Mouse (Mus musculus): Measurements from ENCODE around the gene 4931428L18Rik. TPM values are rescaled to one million over a fixed set of nuclear protein-coding genes. Genes with fewer than 3 reads are reported as not detected.

Gene 4931428L18Rik
- polyA plus RNA-seq, 1 experiment from 2014 or later = not detected

DNA sequence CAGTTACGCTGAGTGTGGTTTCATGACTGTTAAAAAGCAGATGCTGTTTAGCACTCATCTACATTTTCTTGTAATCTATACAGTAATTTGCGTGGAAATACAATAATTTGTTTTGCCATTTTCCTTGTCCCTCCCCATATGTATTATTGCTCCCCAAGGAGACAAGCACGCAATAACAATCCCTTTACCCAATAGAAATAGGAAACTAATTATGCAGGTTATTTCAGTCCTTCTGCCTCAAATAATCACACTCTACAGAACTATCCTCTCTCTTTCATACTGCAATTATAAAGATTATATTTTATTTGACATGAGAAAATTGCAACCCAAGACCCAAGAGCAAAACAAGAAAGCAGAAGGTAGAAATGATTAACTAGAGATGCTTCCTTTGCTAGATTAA is 25.5 kb downstream of the 4931428L18Rik start:
- Histone ChIP-seq H3K4me3 (replicated peaks; ENCODE audit: low read length) (no peak overlapping the region), H3K9ac (replicated peaks; ENCODE audit: low read depth, low read length) (no peak overlapping the region), H3K9me3 (ENCODE audit: control insufficient read depth, low read length) (no peaks in the 10 kb centered on the region), H3K27ac (ENCODE audit: low read length) (no peak overlapping the region), H3K4me2 (ENCODE audit: low read length) (no peak overlapping the region), H3K27me3 (replicated peaks; ENCODE audit: control insufficient read depth, insufficient read depth, low read length) (no peaks in the 10 kb centered on the region), H3K36me3 (ENCODE audit: control insufficient read depth, insufficient read depth) (no peaks in the 10 kb centered on the region), H3K4me1 (replicated peaks; ENCODE audit: control insufficient read depth, insufficient read depth, low read length) (no peaks in the 10 kb centered on the region)
- ATAC-seq = no peak
- WGBS = 81% methylated on average over 3 of the region's 3 CpGs

DNA sequence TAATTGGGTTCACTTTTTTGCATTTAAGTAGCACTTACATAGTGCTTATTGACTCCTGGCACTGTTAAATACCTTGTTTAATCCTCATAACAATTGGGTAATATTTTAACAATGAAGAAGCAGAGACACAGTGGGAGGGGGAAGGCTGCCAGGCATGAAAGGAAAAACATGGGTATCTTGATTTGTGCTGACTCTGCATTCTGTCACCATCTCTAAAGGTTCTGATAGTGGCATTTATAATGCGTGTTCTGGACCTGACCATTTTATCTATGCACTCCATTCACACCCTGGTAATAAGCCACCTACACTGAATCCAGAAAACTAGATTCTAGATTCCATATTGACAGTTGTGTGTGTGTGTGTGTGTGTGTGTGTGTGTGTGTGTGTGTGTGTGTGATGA is 26.9 kb downstream of the 4931428L18Rik start:
- 86% methylated on average over 1 of the region's 1 CpGs for WGBS
- Histone ChIP-seq H3K9me3 (ENCODE audit: control insufficient read depth, low read length) (no peaks in the 10 kb centered on the region), H3K4me2 (ENCODE audit: low read length) (no peak overlapping the region), H3K36me3 (ENCODE audit: control insufficient read depth, insufficient read depth) (no peaks in the 10 kb centered on the region), H3K4me3 (replicated peaks; ENCODE audit: low read length) (no peak overlapping the region), H3K27ac (ENCODE audit: low read length) (no peak overlapping the region), H3K9ac (replicated peaks; ENCODE audit: low read depth, low read length) (no peak overlapping the region), H3K4me1 (replicated peaks; ENCODE audit: control insufficient read depth, insufficient read depth, low read length) (no peaks in the 10 kb centered on the region), H3K27me3 (replicated peaks; ENCODE audit: control insufficient read depth, insufficient read depth, low read length) (no peaks in the 10 kb centered on the region)
- ATAC-seq = no peak

DNA sequence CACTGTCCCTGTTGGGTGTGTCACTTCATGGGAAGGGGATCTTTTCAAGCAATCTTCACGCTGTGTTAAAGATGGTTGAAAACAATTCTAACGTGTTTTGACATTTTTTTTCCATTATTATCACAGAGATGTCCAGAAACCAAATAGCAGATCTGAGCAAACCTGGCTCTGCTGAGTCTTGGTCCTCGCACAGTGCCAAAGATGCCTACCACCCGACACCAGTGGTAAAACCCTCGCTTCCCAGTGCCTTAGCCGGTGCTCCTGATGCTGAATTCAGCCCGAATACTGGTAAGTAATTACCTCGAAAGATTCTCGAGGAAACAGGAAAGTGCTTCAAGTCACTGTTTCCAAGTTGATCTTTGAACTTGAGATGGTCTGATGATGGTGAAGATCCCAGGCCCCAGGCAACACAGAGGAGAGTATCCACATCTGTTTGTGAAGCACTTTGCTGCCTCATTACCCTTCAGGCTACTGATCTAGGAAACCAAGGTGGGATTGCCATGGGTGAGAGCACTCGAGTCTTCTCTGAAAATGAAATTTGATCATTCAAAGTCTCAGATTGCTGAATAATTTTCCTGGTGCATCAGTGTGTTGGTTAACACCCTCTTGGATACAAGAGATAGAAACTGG is 32.1 kb downstream of the 4931428L18Rik start:
- H3K27me3 ChIP-seq (replicated peaks; ENCODE audit: control insufficient read depth, insufficient read depth, low read length) = no peaks in the 10 kb centered on the region
- H3K9me3 ChIP-seq (ENCODE audit: control insufficient read depth, low read length) = no peaks in the 10 kb centered on the region
- no peak overlapping the region for H3K4me2 ChIP-seq (ENCODE audit: low read length)
- H3K36me3 ChIP-seq (ENCODE audit: control insufficient read depth, insufficient read depth) = no peaks in the 10 kb centered on the region
- no peak for ATAC-seq
- 88% methylated on average over 10 of the region's 10 CpGs for WGBS
- no peaks in the 10 kb centered on the region for H3K4me1 ChIP-seq (replicated peaks; ENCODE audit: control insufficient read depth, insufficient read depth, low read length)
- no peak overlapping the region for H3K9ac ChIP-seq (replicated peaks; ENCODE audit: low read depth, low read length)
- no peak overlapping the region for H3K4me3 ChIP-seq (replicated peaks; ENCODE audit: low read length)
- H3K27ac ChIP-seq (ENCODE audit: low read length) = no peak overlapping the region

DNA sequence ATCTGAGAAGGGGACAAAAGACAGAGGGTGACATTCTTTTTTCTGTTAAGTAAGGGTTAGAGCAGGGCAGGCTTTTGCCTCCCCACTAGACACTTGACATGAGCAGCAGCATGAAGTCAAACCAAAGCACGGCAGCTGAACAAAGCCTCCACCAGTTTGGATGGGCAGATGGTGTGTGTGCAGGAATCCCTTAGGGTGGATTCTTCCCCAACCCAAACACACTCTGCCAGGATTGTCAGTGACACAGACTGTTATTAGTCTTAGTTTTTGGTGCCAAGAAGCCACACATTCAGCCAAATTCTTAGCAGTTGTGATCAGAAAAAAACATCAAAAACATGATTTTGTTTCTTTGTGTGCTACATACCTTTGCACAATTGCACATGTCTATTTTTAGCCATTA is 44.2 kb downstream of the 4931428L18Rik start:
- ATAC-seq = peak; percentile 90
- WGBS = 15% methylated on average over 1 of the region's 1 CpGs
- H3K36me3 ChIP-seq (ENCODE audit: control insufficient read depth, insufficient read depth) = no peaks in the 10 kb centered on the region
- H3K4me3 ChIP-seq (replicated peaks; ENCODE audit: low read length) = no peak overlapping the region
- no peaks in the 10 kb centered on the region for H3K9me3 ChIP-seq (ENCODE audit: control insufficient read depth, low read length)
- H3K4me2 ChIP-seq (ENCODE audit: low read length) = no peak overlapping the region
- H3K4me1 ChIP-seq (replicated peaks; ENCODE audit: control insufficient read depth, insufficient read depth, low read length) = no peaks in the 10 kb centered on the region
- H3K27ac ChIP-seq (ENCODE audit: low read length) = peak overlapping the region; percentile 58
- H3K9ac ChIP-seq (replicated peaks; ENCODE audit: low read depth, low read length) = no peak overlapping the region
- H3K27me3 ChIP-seq (replicated peaks; ENCODE audit: control insufficient read depth, insufficient read depth, low read length) = no peaks in the 10 kb centered on the region

DNA sequence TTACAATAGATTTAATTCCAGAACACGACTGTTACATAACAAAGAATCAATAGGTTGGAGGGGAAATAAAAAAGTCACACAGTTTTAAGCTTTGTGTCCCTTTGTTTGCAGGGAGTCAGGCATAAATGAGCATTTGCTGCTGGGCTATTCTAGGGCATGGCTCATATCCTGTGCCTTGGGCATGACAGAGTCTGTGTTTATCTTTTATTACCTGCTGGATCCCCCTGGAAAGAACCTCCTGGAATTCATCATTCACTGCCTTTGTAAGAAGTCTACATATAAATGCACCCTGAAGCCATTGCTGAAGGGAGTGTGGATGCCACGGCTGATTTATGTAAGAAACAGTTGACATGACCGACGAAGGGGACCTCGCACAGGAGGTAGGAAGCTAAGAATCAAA is 46.4 kb downstream of the 4931428L18Rik start, which contains the start of gene Lgsn:
TSS of gene Lgsn (plus strand) at position 301 of the 400 bp plus-strand sequence.
- H3K4me1 ChIP-seq (replicated peaks; ENCODE audit: control insufficient read depth, insufficient read depth, low read length) = no peaks in the 10 kb centered on the region
- no peaks in the 10 kb centered on the region for H3K27me3 ChIP-seq (replicated peaks; ENCODE audit: control insufficient read depth, insufficient read depth, low read length)
- ATAC-seq = no peak
- no peaks in the 10 kb centered on the region for H3K36me3 ChIP-seq (ENCODE audit: control insufficient read depth, insufficient read depth)
- no peaks in the 10 kb centered on the region for H3K9me3 ChIP-seq (ENCODE audit: control insufficient read depth, low read length)
- H3K4me3 ChIP-seq (replicated peaks; ENCODE audit: low read length) = no peak within 1 kb of the TSS
- 82% methylated on average over 5 of the region's 5 CpGs for WGBS
- no peak within 1 kb of the TSS for H3K27ac ChIP-seq (ENCODE audit: low read length)
- H3K4me2 ChIP-seq (ENCODE audit: low read length) = no peak within 1 kb of the TSS
- H3K9ac ChIP-seq (replicated peaks; ENCODE audit: low read depth, low read length) = no peak within 1 kb of the TSS

DNA sequence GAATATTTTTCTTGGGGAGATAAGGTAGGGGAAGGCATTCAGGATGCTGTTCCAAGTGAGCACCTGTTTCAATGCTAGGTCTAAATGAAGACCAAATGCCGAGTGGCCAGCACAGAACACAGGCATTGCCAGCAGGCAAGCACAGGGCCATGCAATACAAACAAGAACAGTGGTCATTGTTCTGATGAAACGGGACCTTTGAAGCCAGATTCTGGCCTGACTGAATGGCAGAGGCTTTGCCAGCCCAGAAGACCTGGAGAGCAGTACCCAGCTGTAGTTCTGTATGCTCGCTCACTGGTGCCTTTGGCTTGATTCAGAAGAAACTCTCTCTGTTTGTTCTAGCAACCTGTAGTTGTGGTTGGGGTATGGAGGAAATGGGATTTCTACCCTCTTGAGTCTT is 47.1 kb downstream of the 4931428L18Rik start:
- H3K27ac ChIP-seq (ENCODE audit: low read length) = no peak overlapping the region
- H3K9me3 ChIP-seq (ENCODE audit: control insufficient read depth, low read length) = no peaks in the 10 kb centered on the region
- H3K4me3 ChIP-seq (replicated peaks; ENCODE audit: low read length) = no peak overlapping the region
- no peak for ATAC-seq
- no peaks in the 10 kb centered on the region for H3K36me3 ChIP-seq (ENCODE audit: control insufficient read depth, insufficient read depth)
- no peaks in the 10 kb centered on the region for H3K27me3 ChIP-seq (replicated peaks; ENCODE audit: control insufficient read depth, insufficient read depth, low read length)
- no peak overlapping the region for H3K4me2 ChIP-seq (ENCODE audit: low read length)
- H3K4me1 ChIP-seq (replicated peaks; ENCODE audit: control insufficient read depth, insufficient read depth, low read length) = no peaks in the 10 kb centered on the region
- WGBS = 72% methylated on average over 3 of the region's 3 CpGs
- H3K9ac ChIP-seq (replicated peaks; ENCODE audit: low read depth, low read length) = no peak overlapping the region

DNA sequence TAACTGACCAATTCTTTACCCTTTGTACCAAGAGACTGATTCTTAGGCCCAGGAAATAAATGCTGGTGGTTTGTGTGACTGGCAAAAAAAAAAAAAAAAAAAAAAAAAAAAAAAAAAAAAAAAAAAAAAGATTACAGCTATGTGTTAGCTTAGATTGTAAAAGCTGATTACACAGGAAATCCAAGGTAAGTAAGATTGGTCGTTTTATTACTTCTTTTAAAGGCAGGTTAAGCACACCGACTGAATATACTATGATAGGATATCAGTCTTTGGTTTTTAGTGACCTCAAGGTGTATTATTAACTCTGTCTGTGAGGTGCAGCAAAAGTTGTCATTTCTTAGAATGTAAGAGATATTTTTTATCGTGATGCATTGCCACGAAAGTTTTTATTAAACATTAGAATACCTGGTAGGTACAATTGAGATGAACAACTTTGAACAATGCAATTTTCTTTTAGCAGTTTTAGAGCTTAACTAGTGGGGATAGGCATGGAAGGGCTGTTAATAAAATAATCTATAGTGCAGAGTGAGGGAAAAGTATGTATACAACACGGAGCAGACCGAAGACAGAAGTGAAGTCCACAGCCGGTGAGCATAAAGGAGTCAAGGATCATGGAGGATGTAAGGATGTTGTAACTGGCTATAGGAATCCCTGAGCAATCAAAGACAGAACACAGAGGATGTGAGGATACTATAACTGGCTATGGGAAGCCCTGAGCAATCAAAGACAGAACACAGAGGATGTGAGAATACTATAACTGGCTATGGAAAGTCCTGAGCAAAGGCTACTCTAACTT is 57.0 kb downstream of the 4931428L18Rik start:
- H3K36me3 ChIP-seq (ENCODE audit: control insufficient read depth, insufficient read depth) = no peaks in the 10 kb centered on the region
- H3K9me3 ChIP-seq (ENCODE audit: control insufficient read depth, low read length) = no peaks in the 10 kb centered on the region
- no peaks in the 10 kb centered on the region for H3K4me1 ChIP-seq (replicated peaks; ENCODE audit: control insufficient read depth, insufficient read depth, low read length)
- H3K27me3 ChIP-seq (replicated peaks; ENCODE audit: control insufficient read depth, insufficient read depth, low read length) = no peaks in the 10 kb centered on the region
- H3K4me3 ChIP-seq (replicated peaks; ENCODE audit: low read length) = no peak overlapping the region
- WGBS = 95% methylated on average over 7 of the region's 7 CpGs
- ATAC-seq = no peak
- H3K27ac ChIP-seq (ENCODE audit: low read length) = no peak overlapping the region
- H3K9ac ChIP-seq (replicated peaks; ENCODE audit: low read depth, low read length) = no peak overlapping the region
- H3K4me2 ChIP-seq (ENCODE audit: low read length) = no peak overlapping the region

DNA sequence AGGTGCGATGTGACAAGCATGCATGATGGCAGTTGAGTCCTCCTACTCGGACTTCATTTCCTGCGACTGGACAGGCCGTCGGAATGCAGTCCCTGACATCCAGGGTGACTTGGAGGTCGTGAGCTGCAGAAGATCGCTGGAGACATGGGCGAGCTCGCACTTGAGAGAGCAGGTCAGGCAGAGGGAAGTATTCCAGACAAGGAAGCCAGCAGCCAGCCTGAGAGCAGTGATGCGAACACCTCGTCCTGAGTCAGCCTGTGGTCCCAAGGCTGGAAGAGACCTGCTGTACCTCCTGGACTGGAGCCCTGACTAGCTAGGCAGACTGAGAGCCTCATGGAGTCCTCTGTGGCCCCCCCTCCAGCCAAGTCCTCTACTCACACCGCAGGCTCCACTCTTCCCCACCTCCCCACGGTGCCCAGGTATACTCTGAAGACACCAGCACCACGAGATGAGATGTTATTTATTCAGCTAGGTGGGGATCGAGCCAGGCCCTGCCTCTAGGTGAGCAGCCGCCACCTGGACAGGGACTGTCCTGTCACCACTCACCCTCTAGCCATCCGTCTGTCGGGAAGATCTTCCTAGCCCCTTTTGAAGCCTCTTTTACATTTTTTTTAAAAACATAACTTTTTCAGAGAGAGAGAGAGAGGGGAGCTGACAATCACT is 57.8 kb downstream of the 4931428L18Rik start:
- no peak for ATAC-seq
- Histone ChIP-seq H3K36me3 (ENCODE audit: control insufficient read depth, insufficient read depth) (no peaks in the 10 kb centered on the region), H3K9me3 (ENCODE audit: control insufficient read depth, low read length) (no peaks in the 10 kb centered on the region; the same call in 1 of the 2 replicates), H3K27me3 (replicated peaks; ENCODE audit: control insufficient read depth, insufficient read depth, low read length) (no peaks in the 10 kb centered on the region), H3K4me3 (replicated peaks; ENCODE audit: low read length) (no peak overlapping the region), H3K27ac (ENCODE audit: low read length) (no peak overlapping the region), H3K4me1 (replicated peaks; ENCODE audit: control insufficient read depth, insufficient read depth, low read length) (no peaks in the 10 kb centered on the region), H3K4me2 (ENCODE audit: low read length) (no peak overlapping the region), H3K9ac (replicated peaks; ENCODE audit: low read depth, low read length) (no peak overlapping the region)
- WGBS = 87% methylated on average over 18 of the region's 18 CpGs

DNA sequence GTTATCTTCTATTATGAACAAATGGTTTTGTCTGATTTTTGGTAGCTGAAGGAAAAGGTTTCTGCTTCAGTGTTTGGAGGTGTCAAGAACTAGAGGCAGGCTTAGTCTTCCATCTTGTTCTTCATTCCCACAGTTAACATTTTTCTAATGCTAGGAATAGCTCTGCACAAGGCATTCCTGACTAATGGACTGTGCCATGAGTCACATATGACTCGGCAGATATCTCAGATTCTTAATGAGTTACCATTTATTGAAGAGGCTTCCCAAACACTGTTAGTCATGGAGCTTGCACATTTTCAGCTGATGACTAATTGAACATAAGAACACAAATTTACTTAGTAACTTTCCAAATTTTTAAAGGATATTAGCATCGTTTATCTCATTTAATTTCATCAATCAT is 65.6 kb downstream of the 4931428L18Rik start:
- no peaks in the 10 kb centered on the region for H3K4me1 ChIP-seq (replicated peaks; ENCODE audit: control insufficient read depth, insufficient read depth, low read length)
- no peak for ATAC-seq
- H3K4me2 ChIP-seq (ENCODE audit: low read length) = no peak overlapping the region
- 83% methylated on average over 2 of the region's 2 CpGs for WGBS
- H3K4me3 ChIP-seq (replicated peaks; ENCODE audit: low read length) = no peak overlapping the region
- no peak overlapping the region for H3K27ac ChIP-seq (ENCODE audit: low read length)
- H3K9ac ChIP-seq (replicated peaks; ENCODE audit: low read depth, low read length) = no peak overlapping the region
- H3K36me3 ChIP-seq (ENCODE audit: control insufficient read depth, insufficient read depth) = no peaks in the 10 kb centered on the region
- H3K9me3 ChIP-seq (ENCODE audit: control insufficient read depth, low read length) = no peaks in the 10 kb centered on the region; the same call in 1 of the 2 replicates
- H3K27me3 ChIP-seq (replicated peaks; ENCODE audit: control insufficient read depth, insufficient read depth, low read length) = no peaks in the 10 kb centered on the region
